Mouse (Mus musculus) lung, adult 2 months (tissue): ENCODE measurements around the gene Leprot.

Source experiments
- CTCF ChIP-seq: fragments of 200-500 bp; IDR thresholded peaks from 2 replicates; pipeline ENCODE4 v1.5.1; 2011; ENCODE audit warnings: mild to moderate bottlenecking, low read length, control low read depth; ENCODE audit not compliant: insufficient read depth
- POLR2A ChIP-seq: fragments of 200-500 bp; IDR thresholded peaks from 2 replicates; pipeline ENCODE4 v1.6.1; 2011; ENCODE audit warnings: low read depth, mild to moderate bottlenecking, control low read depth, low read length, borderline replicate concordance; ENCODE audit errors: extremely low read depth

DNA sequence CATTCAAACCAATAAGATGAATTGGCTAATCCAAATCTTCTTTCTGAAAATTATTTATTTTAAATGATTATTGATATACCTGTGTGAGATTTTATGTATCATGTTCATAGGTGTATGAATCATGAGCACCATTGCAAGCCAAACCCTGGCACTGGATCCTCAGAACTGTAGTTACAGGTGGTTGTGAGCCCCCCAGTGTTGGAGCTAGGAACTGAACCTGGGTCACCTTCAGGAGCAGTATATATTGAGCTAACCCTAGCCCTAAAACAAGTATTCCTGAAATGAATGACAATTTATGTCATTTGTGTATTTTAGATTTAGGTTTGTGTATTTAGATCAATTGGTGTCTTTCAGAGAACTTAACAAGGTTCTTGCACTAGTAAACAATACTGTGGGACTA, 45.8 kb upstream of the Leprot start:
- TF ChIP-seq CTCF = no peak
- TF ChIP-seq POLR2A = no peak
